In genomic region chr7:4167098-4167497, GRCm38 (mm10) we compare ENCODE assay signal across 30 mouse cellular contexts. TPM values are rescaled to one million over a fixed set of nuclear protein-coding genes. Genes with fewer than 3 reads are reported as not detected.
A peak's percentile ranks its signal among the peaks of the same experiment; 100 is the strongest.
DNase-seq lines count a peak whose midpoint lies in the region; ATAC-seq lines count a peak whose summit lies in the region.
"Had no signal": no experiment of that assay in that cellular context is flagged by ENCODE, and none has a peak within 500 bp of the region (broad histone marks: within the 10 kb centered on the region; RNA-seq: fewer than 3 reads in every experiment).

No protein-coding gene starts in this region.

- no peak overlapping the region for H3K9ac ChIP-seq in intestine, embryonic 16.5 days (ENCODE audit: low read depth, low read length)
- H3K9ac ChIP-seq: embryonic facial prominence, embryonic 12.5 days; heart, embryonic 13.5 days; hindbrain, embryonic 15.5 days; limb, embryonic 13.5 days; lung, embryonic 15.5 days; neural tube, embryonic 15.5 days; stomach, embryonic 15.5 days had no signal

- H3K4me3 ChIP-seq in intestine, embryonic 16.5 days (ENCODE audit: low read length), result no peak overlapping the region
- H3K4me3 ChIP-seq: embryonic facial prominence, embryonic 12.5 days; heart, adult 2 months; heart, embryonic 13.5 days; hindbrain, embryonic 10.5 days; hindbrain, embryonic 15.5 days; limb, embryonic 13.5 days; lung, embryonic 15.5 days; neural tube, embryonic 15.5 days; stomach, embryonic 15.5 days had no signal

- H3K4me1 ChIP-seq in intestine, embryonic 16.5 days (ENCODE audit: control insufficient read depth, insufficient read depth, low read length), result peaks cover 20% of the 10 kb centered on the region

- H3K9me3 ChIP-seq in intestine, embryonic 16.5 days (ENCODE audit: control insufficient read depth, low read length), result no peaks in the 10 kb centered on the region
- H3K9me3 ChIP-seq: embryonic facial prominence, embryonic 12.5 days; heart, embryonic 13.5 days; hindbrain, embryonic 10.5 days; hindbrain, embryonic 15.5 days; limb, embryonic 13.5 days; lung, embryonic 15.5 days; megakaryocyte, embryonic 14.5 days; neural tube, embryonic 15.5 days; stomach, embryonic 15.5 days had no signal

- no peaks in the 10 kb centered on the region for H3K27me3 ChIP-seq in intestine, embryonic 16.5 days (replicated peaks; ENCODE audit: control insufficient read depth, insufficient read depth, low read length)
- H3K27me3 ChIP-seq: embryonic facial prominence, embryonic 12.5 days; heart, embryonic 13.5 days; hindbrain, embryonic 15.5 days; limb, embryonic 13.5 days; lung, embryonic 15.5 days; megakaryocyte, embryonic 14.5 days; neural tube, embryonic 15.5 days; stomach, embryonic 15.5 days had no signal

- H3K4me2 ChIP-seq in intestine, embryonic 16.5 days (ENCODE audit: low read depth, low read length), result no peak overlapping the region
- H3K4me2 ChIP-seq: embryonic facial prominence, embryonic 12.5 days; heart, embryonic 13.5 days; hindbrain, embryonic 15.5 days; limb, embryonic 13.5 days; liver, embryonic 11.5 days; lung, embryonic 15.5 days; neural tube, embryonic 15.5 days; stomach, embryonic 15.5 days had no signal

- no peaks in the 10 kb centered on the region for H3K36me3 ChIP-seq in intestine, embryonic 16.5 days (ENCODE audit: control insufficient read depth, insufficient read depth, low read length)
- H3K36me3 ChIP-seq: embryonic facial prominence, embryonic 12.5 days; heart, embryonic 13.5 days; hindbrain, embryonic 10.5 days; hindbrain, embryonic 15.5 days; limb, embryonic 13.5 days; lung, embryonic 15.5 days; neural tube, embryonic 15.5 days; stomach, embryonic 15.5 days had no signal

- DNase-seq in adrenal gland, postnatal 14 days, result peak; percentile 27
- DNase-seq in adrenal gland, postnatal 25 days, result no peak
- peak; percentile 88 for DNase-seq in ovary, adult 18-20 months (ENCODE audit: low spot score)
- DNase-seq in ovary, postnatal 14 days (ENCODE audit: low spot score), result no peak
- DNase-seq in testis, postnatal 14 days (ENCODE audit: low spot score), result peak; percentile 81
- no peak for DNase-seq in lung, postnatal 10 days
- DNase-seq: cerebellum, adult 9-10 months; embryo, embryonic 11 days; gastrocnemius, postnatal 25 days; heart, adult 2 months; heart, postnatal 10 days; kidney, postnatal 4 days; lung, postnatal 36 days; midbrain, embryonic 14.5 days; thymus, adult 2 months; thymus, postnatal 36 days had no signal

- no peak overlapping the region for H3K27ac ChIP-seq in intestine, embryonic 16.5 days (ENCODE audit: low read length)
- H3K27ac ChIP-seq: embryonic facial prominence, embryonic 12.5 days; heart, adult 2 months; heart, embryonic 13.5 days; hindbrain, embryonic 10.5 days; hindbrain, embryonic 15.5 days; limb, embryonic 13.5 days; lung, embryonic 15.5 days; neural tube, embryonic 15.5 days; stomach, embryonic 15.5 days had no signal

- peak; percentile 65 for ATAC-seq in intestine, embryonic 16.5 days
- ATAC-seq: CD4-positive, CD25-positive, alpha-beta regulatory T cell, adult 4 months; forebrain, embryonic 14.5 days; inflammation-experienced regulatory T-cells, adult 6 months had no signal

RNA-seq across cellular contexts. Expression of gene Cdc42ep5, which starts 2.4 kb away (rescaled TPM):
- total RNA-seq in adrenal gland, postnatal 14 days (2021), result 27.8 and 29.7 TPM in 2 replicates
- total RNA-seq in adrenal gland, postnatal 25 days (2021), result 42.7 and 45.5 TPM in 2 replicates
- polyA plus RNA-seq in intestine, embryonic 16.5 days (2015; fragmentation: Nextera tagmentation; extraction: Ambion mirVana), result 83.5 and 84.5 TPM in 2 replicates
- polyA plus RNA-seq: CD4-positive, CD25-positive, alpha-beta regulatory T cell, adult 4 months; inflammation-experienced regulatory T-cells, adult 6 months had no signal

RNA-seq across cellular contexts. Expression of gene Leng9, which starts 16.9 kb away (rescaled TPM):
- 8.7 and 11.8 TPM in 2 replicates for total RNA-seq in adrenal gland, postnatal 14 days (2021)
- total RNA-seq in adrenal gland, postnatal 25 days (2021), result 11.5 and 12.2 TPM in 2 replicates
- 6.8 and 7.1 TPM in 2 replicates for polyA plus RNA-seq in intestine, embryonic 16.5 days (2015; fragmentation: Nextera tagmentation; extraction: Ambion mirVana)

RNA-seq across cellular contexts. Expression of gene Leng8, which starts 30.3 kb away (rescaled TPM):
- total RNA-seq in adrenal gland, postnatal 14 days (2021), result 97.9 and 129 TPM in 2 replicates
- 131 and 169 TPM in 2 replicates for total RNA-seq in adrenal gland, postnatal 25 days (2021)
- polyA plus RNA-seq in intestine, embryonic 16.5 days (2015; fragmentation: Nextera tagmentation; extraction: Ambion mirVana), result 35.5 and 40.3 TPM in 2 replicates

RNA-seq across cellular contexts. Expression of gene Ttyh1, which starts 47.9 kb away (rescaled TPM):
- 5.2 and 5.6 TPM in 2 replicates for total RNA-seq in adrenal gland, postnatal 14 days (2021)
- 2.0 and 2.3 TPM in 2 replicates for total RNA-seq in adrenal gland, postnatal 25 days (2021)
- polyA plus RNA-seq in intestine, embryonic 16.5 days (2015; fragmentation: Nextera tagmentation; extraction: Ambion mirVana), result 5.2 and 6.5 TPM in 2 replicates

Comparison
In these comparisons a context has a peak if more than half of its experiments do, and no peak if none do; other contexts are left out.
1. DNase-seq: peak in adrenal gland, postnatal 14 days (single experiment), ovary, adult 18-20 months (single experiment) and testis, postnatal 14 days (single experiment); none in adrenal gland, postnatal 25 days (single experiment), ovary, postnatal 14 days (single experiment) and lung, postnatal 10 days (single experiment).